Mouse (Mus musculus) cerebellum, adult 2 months (tissue): ENCODE data around the gene H2afy. TPM values are rescaled to one million over a fixed set of nuclear protein-coding genes. Genes with fewer than 3 reads are reported as not detected.

ENCODE experiments used
- DNase-seq, 2 experiments: peaks; one replicate each; pipeline ENCODE4 v3.0.0; 2021
- H3K27ac ChIP-seq: fragments of 200-500 bp; 2 replicates; pipeline ENCODE4 v1.5.1; 2012; ENCODE audit warnings: low read length, control low read depth, inconsistent platforms; ENCODE audit not compliant: insufficient read depth
- H3K27me3 ChIP-seq: fragments of 200-500 bp; 2 replicates; pipeline ENCODE4 v1.6.1; 2012; ENCODE audit warnings: inconsistent platforms, mild to moderate bottlenecking, low read length, moderate library complexity; ENCODE audit not compliant: control insufficient read depth, insufficient read depth
- H3K4me1 ChIP-seq: fragments of 200-500 bp; 2 replicates; pipeline ENCODE4 v1.6.1; 2011; ENCODE audit warnings: low read length; ENCODE audit not compliant: control insufficient read depth, insufficient read depth
- H3K4me3 ChIP-seq: fragments of 200-500 bp; replicated peaks from 2 replicates; pipeline ENCODE3; 2011; ENCODE audit warnings: mild to moderate bottlenecking, low read depth, low read length, control low read depth; ENCODE audit not compliant: insufficient read depth
- CTCF ChIP-seq: fragments of 200-500 bp; IDR thresholded peaks from 2 replicates; pipeline ENCODE4 v1.5.1; 2011; ENCODE audit warnings: low read depth, mild to moderate bottlenecking, control low read depth, low read length, moderate library complexity, borderline replicate concordance; ENCODE audit not compliant: insufficient read depth
- POLR2A ChIP-seq: fragments of 200-500 bp; IDR thresholded peaks from 2 replicates; pipeline ENCODE4 v1.6.1; 2011; ENCODE audit warnings: low read length, control low read depth, borderline replicate concordance; ENCODE audit not compliant: insufficient read depth
- WGBS: fragments of 180-500 bp; shearing (Covaris S2); methylation state at CpG from one replicate; pipeline ENCODE4 v1.1.7; 2018; 5-methylcytosine and 5-hydroxymethylcytosine counted together
- polyA plus RNA-seq: library from polyadenylated mRNA; depleted of rRNA; stranded (reverse); fragments of >200 nt; gene quantifications from 2 replicates; pipeline ENCODE4 v1.2.3, GENCODE M21; 2012

The H2afy gene
- polyA plus RNA-seq, 1 experiment, result 152 TPM

DNA sequence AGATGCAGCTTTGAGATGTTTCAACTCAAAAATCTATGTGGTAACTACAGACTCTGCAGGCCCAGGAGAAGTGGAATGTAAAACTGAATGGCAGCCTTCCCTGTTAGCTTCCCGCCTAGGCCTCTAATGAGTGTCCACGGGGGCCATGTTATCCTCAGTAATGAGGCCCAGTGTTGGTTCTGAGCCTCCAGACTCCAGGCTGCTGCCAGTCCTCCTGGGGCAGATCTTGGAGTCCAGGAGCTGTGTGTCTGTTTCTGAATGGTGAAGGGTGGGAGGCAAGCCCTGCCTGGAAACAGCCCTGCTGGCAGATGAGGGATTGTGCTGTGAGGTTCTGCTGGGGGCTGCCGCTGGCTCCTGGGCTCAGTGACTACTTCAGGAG, 32.2 kb upstream of the H2afy start:
- no peaks in the 10 kb centered on the region for H3K4me1 ChIP-seq
- no peak overlapping the region for H3K4me3 ChIP-seq
- H3K27me3 ChIP-seq, result no peaks in the 10 kb centered on the region
- WGBS, result 68% methylated on average over 3 of the region's 3 CpGs
- H3K27ac ChIP-seq, result no peak overlapping the region
- no peak for DNase-seq
- no peak for TF ChIP-seq CTCF

DNA sequence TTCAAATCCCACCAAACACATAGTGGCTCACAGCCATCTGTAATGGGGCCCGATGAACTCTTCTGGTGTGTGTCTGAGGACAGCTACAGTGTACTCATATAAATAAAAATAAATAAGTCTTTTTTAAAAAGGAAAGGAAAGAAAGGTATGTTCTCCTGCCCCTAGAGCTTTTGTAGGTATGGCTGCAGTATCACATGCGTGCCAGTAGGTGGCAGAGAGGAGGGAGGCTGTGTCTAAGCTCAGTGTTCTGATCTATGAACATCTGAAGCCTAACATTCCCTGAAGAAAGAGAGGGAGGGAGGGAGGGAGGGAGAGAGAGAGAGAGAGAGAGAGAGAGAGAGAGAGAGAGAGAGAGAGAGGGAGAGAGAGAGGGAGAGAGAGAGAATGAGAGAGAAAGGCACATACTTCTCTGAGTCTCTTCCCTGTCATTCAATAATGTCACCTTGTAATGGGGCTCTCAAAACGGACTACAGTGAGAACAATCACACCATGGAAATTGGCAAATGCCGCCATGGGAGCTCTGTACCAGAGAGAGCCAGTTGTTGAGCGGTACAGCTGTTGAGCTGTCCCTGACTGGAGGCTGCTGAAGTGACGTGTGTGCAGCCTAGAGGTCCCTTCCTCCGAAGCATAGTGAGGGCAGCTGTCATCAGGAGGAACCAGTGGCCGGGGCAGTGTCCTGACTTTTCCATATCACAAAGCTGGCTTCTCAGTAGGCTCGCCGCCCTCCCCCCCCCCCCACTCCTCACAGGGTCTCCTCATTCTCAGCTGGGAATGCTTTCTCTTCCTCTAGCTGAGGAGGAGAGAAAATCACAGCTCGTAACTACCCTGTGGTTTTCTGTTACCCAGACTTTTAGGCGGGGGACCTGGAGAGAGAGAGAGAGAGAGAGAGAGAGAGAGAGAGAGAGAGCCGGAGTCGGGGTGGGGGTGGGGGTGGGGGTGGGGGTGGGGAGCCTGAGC, 31.6 kb upstream of the H2afy start:
- 48% methylated on average over 13 of the region's 14 CpGs for WGBS
- no peak for DNase-seq

DNA sequence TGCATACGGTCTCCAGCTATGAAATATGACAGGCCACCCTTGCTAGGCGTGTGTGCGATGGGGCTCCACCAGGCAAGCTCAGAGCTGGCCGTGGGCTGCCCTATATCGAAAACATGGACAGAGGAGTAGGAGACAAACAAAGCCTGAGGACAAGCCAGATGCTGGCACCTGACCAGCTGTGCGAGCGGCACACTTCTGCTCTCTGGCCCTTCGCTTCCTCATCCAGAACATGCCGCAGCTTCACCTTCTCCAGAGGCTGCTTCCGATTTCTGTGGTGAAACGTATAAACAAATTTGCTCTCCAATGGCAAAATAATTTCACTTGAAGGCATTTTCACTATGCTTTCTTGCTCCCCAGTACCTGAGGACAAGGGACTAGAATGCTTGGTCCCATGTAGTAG, 29.4 kb upstream of the H2afy start:
- Histone ChIP-seq H3K27ac (no peak overlapping the region), H3K27me3 (no peaks in the 10 kb centered on the region), H3K4me3 (no peak overlapping the region), H3K4me1 (no peaks in the 10 kb centered on the region)
- no peak for TF ChIP-seq POLR2A
- no peak for TF ChIP-seq CTCF
- DNase-seq, result no peak
- 83% methylated on average over 11 of the region's 11 CpGs for WGBS

More for the DNA sequence above, 31.6 kb upstream of the H2afy start:
- TF ChIP-seq POLR2A (no peak), CTCF (peak; percentile 65)
- Histone ChIP-seq H3K27me3 (no peaks in the 10 kb centered on the region), H3K27ac (no peak overlapping the region), H3K4me3 (no peak overlapping the region), H3K4me1 (no peaks in the 10 kb centered on the region)

DNA sequence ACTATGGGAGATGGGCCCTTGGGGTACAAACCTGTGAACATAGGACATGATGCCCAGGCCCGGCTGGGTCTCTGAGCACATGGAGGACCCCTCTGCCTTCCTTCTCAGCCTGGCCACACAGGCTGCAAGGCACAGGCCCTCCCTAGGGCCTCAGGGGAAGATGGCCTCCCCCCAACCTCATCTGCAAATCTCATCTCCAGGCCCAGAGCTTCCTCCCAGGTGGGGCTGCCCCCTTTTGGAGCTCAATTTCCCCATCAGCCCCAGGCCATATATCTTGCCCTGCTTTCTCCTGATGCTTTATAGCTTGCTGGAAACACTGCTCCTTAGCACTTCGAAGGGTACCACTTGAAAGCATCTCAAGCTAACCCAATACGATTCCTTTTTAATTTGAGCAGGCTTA, 28.2 kb upstream of the H2afy start:
- no peak for TF ChIP-seq CTCF
- TF ChIP-seq POLR2A, result no peak
- 87% methylated on average over 3 of the region's 3 CpGs for WGBS
- no peaks in the 10 kb centered on the region for H3K4me1 ChIP-seq

DNA sequence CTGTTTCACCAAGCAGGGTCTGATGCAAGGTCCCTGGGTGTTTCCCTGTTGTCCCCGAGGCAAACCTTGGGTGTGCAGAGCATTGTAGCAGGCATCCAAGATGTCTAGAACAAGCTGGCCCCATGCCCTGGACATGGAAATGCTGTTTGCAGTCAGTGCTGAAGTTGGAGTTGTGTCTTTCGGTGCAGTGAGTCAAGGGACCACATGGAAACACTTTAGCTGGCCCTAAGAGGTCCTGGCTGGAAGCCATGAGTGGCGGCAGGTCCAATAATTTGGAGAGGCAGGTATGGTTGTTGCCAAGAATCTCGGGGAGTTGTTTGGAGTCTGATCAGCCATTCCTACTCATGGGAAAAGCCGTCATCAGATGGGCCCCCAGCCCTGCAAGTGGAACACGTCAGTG, 27.6 kb upstream of the H2afy start:
- Histone ChIP-seq H3K27ac (no peak overlapping the region), H3K4me3 (no peak overlapping the region), H3K4me1 (no peaks in the 10 kb centered on the region), H3K27me3 (no peaks in the 10 kb centered on the region)
- peak in 1 of 2 experiments; percentile 9 for DNase-seq
- TF ChIP-seq CTCF (no peak), POLR2A (no peak)
- WGBS, result 10% methylated on average over 6 of the region's 6 CpGs

More for the DNA sequence above, 28.2 kb upstream of the H2afy start:
- no peak for DNase-seq
- no peaks in the 10 kb centered on the region for H3K27me3 ChIP-seq
- no peak overlapping the region for H3K4me3 ChIP-seq
- H3K27ac ChIP-seq, result no peak overlapping the region

DNA sequence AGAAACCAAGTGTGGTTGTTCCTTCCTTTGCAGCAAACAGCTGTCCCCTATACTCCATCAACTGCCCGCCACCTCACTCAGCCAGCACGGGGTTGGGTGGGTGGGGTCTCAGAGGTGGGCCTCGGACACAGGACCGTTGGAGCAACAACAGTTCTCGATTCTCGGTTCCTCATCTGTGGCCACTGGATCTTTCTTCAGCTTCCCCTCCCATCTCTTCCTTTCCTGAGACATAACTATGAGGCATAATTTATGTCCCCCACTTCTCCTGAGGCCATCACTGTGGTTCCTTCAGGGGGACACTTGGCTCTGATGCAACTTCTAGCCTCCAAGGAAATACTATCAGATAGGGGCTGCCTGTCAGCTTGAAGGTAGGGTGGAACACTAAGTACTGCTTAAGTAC, 26.7 kb upstream of the H2afy start:
- H3K4me3 ChIP-seq, result no peak overlapping the region
- H3K27ac ChIP-seq, result no peak overlapping the region
- TF ChIP-seq CTCF (no peak), POLR2A (no peak)
- DNase-seq, result no peak
- H3K27me3 ChIP-seq, result no peaks in the 10 kb centered on the region
- no peaks in the 10 kb centered on the region for H3K4me1 ChIP-seq
- 87% methylated on average over 6 of the region's 6 CpGs for WGBS

DNA sequence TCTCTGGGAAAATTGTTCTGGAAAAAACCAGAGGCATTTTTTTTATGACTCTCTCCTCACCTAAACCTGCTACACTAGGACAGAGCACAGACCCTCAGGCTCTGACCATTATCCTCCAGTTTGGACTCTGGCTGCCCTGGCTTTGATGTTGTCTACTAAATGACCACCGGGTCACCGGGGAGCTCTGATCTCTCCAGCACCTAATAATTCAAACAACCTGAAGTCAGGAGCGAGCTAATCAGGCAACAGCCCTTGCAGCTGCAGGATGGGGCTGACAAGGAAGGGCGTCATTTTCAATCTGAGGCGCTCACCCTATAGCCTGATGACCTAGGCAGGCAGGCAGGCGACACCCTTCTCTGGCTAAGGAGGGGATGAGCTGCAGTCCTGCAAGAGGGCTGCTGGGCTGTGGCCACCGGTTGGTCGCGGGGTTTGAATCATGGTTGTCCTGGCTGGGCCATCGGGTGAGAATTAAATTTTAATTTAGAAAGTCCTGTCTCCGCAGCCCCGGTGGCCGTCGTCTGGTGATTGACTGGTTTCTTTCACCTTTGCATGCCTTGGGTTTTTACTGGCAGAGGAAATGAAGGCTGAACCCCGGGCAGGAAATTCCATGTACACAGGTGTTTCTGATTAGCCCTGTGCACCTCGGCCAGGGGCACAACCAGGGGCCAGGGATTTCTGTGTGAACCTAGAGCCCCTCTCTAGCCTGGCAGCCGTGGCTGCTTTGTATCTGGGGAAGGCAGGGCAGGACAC, 23.6 kb upstream of the H2afy start:
- Histone ChIP-seq H3K27ac (no peak overlapping the region), H3K4me1 (no peaks in the 10 kb centered on the region), H3K4me3 (no peak overlapping the region), H3K27me3 (no peaks in the 10 kb centered on the region)
- WGBS, result 83% methylated on average over 17 of the region's 17 CpGs
- TF ChIP-seq CTCF (no peak), POLR2A (no peak)
- DNase-seq, result no peak

DNA sequence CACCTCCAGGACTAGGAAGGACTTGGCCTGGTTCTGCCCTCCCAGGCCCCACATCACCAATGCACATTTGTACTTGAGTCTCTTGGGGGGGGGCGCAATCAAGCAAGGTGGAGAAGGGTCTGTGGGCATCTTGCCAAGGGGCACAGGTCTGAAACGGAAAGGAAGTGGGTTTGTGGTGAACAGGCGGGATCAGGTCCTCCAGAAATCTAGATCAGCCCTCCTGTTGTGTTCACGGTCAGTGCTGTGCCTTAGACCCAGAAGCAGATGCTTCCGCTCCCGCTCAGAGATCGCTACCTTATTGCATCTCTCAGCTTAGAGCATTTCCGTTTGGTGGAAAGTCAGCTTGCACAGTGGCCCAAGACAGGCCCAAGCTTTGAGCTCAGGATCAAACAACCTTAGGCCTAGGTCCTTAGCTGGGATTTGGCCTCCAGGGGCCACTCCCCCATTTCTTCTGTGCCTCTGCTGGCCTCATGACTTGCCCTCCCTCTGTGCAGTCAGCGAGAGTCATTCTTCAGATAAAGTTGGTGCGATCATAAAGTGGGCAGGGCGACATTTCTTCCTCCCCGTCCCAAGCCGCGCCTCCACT, 22.9 kb upstream of the H2afy start:
- DNase-seq, result no peak
- Histone ChIP-seq H3K4me1 (no peaks in the 10 kb centered on the region), H3K27me3 (no peaks in the 10 kb centered on the region), H3K27ac (no peak overlapping the region), H3K4me3 (no peak overlapping the region)
- TF ChIP-seq POLR2A (no peak), CTCF (no peak)
- 76% methylated on average over 14 of the region's 14 CpGs for WGBS
